Mouse (Mus musculus) limb, embryonic 11.5 days (tissue): Measurements from ENCODE around the gene Pnmal2. TPM values are rescaled to one million over a fixed set of nuclear protein-coding genes. Genes with fewer than 3 reads are reported as not detected.

Experiments used
- ATAC-seq: fragments of 200-750 bp; cut with Nextera tagmentation; 2 replicates; pipeline ENCODE4 v1.8.0; 2017; ENCODE audit warnings: low read depth; ENCODE audit not compliant: insufficient number of reproducible peaks, low FRiP score, low TSS enrichment
- DNase-seq: peaks from one replicate; pipeline ENCODE4 v3.0.0-alpha.2; 2015; ENCODE audit warnings: low spot score
- H3K27ac ChIP-seq: fragments of 300-500 bp; sonication (generic); replicated peaks from 2 replicates; pipeline ENCODE4 v1.5.1; 2014; ENCODE audit warnings: low read depth, mild to moderate bottlenecking, low read length
- H3K27me3 ChIP-seq: fragments of 300-500 bp; sonication (generic); 2 replicates; pipeline ENCODE4 v1.6.1; 2014; ENCODE audit warnings: mild to moderate bottlenecking, low read length, mixed read lengths; ENCODE audit not compliant: control insufficient read depth, insufficient read depth
- H3K36me3 ChIP-seq: fragments of 300-500 bp; sonication (generic); 2 replicates; pipeline ENCODE4 v1.6.1; 2014; ENCODE audit warnings: mild to moderate bottlenecking, low read length, moderate library complexity, mixed read lengths; ENCODE audit not compliant: control insufficient read depth, insufficient read depth
- H3K4me1 ChIP-seq: fragments of 300-500 bp; sonication (generic); 2 replicates; pipeline ENCODE4 v1.6.1; 2014; ENCODE audit warnings: low read length, mixed read lengths; ENCODE audit not compliant: control insufficient read depth, insufficient read depth
- H3K4me2 ChIP-seq: fragments of 300-500 bp; sonication (generic); 2 replicates; pipeline ENCODE4 v1.6.1; 2014; ENCODE audit warnings: low read depth, mild to moderate bottlenecking, moderate library complexity; ENCODE audit not compliant: severe bottlenecking
- H3K4me3 ChIP-seq: fragments of 300-500 bp; sonication (generic); 2 replicates; pipeline ENCODE4 v1.5.1; 2014; ENCODE audit warnings: low read depth, low read length
- H3K9ac ChIP-seq: fragments of 300-500 bp; sonication (generic); 2 replicates; pipeline ENCODE4 v1.6.1; 2014; ENCODE audit warnings: mild to moderate bottlenecking, low read length
- H3K9me3 ChIP-seq: fragments of 300-500 bp; sonication (generic); 2 replicates; pipeline ENCODE4 v1.6.1; 2016; ENCODE audit warnings: low read length; ENCODE audit not compliant: control insufficient read depth
- WGBS: fragments of 180-500 bp; shearing (Covaris S2); extraction: QIAGEN DNeasy Blood & Tissue Kit; methylation state at CpG from one replicate; pipeline ENCODE4 v1.1.7; 2014; 5-methylcytosine and 5-hydroxymethylcytosine counted together
- polyA plus RNA-seq: library from polyadenylated mRNA; unstranded; fragments of >200 nt; fragmentation: Nextera tagmentation; extraction: Ambion mirVana; gene quantifications from 2 replicates; pipeline ENCODE4 v1.2.1, GENCODE M21; 2014

The Pnmal2 gene
- polyA plus RNA-seq, 1 experiment from 2014 or later, result 4.8 TPM

DNA sequence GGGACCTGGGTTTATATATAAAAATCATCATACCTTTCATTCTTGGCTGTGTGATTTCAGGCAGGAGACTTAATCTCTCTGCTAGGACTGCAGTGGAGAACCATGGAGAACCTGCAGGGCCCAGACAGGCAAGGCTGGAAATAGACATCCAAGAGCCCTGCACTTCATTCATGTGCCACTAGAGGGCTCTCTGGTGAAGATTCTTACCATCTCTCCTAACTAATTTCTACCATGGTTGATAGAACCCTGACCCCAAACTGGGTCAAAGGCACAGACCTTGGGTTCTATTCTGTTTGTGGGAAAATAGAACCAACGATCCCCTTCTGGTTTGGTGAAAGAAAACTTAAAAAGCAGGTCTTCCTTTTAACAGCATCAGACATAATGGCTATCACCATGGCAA lies 13.6 kb upstream of the Pnmal2 start:
- Histone ChIP-seq H3K27me3 (no peaks in the 10 kb centered on the region), H3K4me1 (no peaks in the 10 kb centered on the region), H3K4me3 (no peak overlapping the region), H3K4me2 (no peak overlapping the region), H3K9me3 (no peaks in the 10 kb centered on the region), H3K36me3 (no peaks in the 10 kb centered on the region), H3K9ac (no peak overlapping the region), H3K27ac (no peak overlapping the region)
- WGBS, result 13% methylated on average over 1 of the region's 1 CpGs
- ATAC-seq (no peak), DNase-seq (peak; percentile 84)

DNA sequence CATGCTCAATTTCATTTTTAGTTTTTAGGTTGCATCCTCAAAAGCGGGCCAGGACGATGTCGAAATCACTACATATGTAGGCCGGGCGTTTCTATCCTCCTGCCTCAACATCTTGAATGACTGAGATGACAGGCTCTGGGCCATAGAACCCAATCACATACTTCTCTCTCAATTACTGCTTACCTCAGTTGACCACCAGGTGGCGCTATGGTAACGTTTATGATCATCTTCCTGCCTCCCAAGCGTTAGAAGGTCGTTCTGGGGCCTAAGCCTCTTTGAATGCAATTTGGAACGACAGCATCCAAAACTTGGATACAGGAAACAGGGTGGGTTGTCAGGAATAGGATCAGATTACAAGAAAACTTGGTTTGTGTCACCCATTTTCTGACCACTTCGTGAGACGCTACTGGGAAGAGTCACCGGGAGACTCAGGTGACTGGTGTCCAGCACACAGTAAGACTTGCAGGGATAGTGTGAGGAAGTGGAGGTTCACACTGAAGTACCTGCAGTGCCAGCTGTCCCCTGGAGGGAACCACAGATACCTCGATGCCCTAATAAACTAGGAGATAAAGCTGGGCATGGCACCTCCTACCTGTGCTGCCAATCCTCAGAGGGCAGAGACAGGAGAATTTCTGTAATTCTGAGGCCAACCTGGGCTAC lies 12.4 kb upstream of the Pnmal2 start:
- H3K4me3 ChIP-seq, result no peak overlapping the region
- no peak overlapping the region for H3K4me2 ChIP-seq
- no peak overlapping the region for H3K27ac ChIP-seq
- H3K27me3 ChIP-seq, result no peaks in the 10 kb centered on the region
- ATAC-seq (0 out of 2 replicates have a peak, but pooled peaks have one; percentile 58), DNase-seq (peak; percentile 92)
- H3K9ac ChIP-seq, result no peak overlapping the region
- H3K4me1 ChIP-seq, result no peaks in the 10 kb centered on the region
- no peaks in the 10 kb centered on the region for H3K9me3 ChIP-seq
- no peaks in the 10 kb centered on the region for H3K36me3 ChIP-seq
- 20% methylated on average over 14 of the region's 14 CpGs for WGBS

DNA sequence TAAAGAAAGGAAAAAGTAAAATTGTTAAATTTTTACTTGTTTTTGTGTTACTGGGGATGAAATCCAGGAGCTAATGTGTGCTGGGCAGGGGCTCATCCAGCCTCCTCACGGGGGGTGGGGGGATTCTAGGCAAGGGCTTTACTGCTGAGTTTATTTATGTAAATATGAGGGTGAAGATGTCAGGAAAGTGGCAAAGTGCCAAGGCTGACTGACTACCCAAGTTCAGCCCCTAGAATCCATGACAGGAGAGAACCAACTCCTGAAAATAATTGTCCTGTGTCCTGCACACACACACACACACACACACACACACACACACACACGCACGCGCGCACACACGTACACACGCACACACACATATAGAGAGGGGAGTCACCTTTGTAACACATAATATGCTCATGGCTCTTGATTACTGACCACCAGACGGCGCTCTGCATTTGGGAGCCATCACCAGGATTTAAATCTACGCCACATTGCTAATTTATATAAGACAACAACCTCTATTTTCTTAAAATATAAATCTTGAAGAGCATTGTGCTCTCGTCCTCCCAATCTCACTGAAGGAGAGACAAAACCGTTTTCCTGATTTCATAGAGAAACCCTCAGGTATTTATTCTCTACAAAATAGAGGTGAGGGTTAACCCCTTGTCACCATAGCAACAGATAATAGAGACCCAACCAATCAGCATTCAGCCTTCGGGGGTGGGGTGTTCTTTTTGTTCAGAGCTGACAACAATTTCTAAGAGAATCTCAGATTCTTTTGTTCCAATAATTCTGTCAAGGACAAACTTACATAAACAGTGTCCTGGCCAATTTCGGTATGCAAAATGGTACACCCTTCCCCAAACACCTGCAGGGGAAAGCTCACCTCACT lies 11.5 kb upstream of the Pnmal2 start:
- no peak overlapping the region for H3K27ac ChIP-seq
- peak; percentile 64 for DNase-seq
- H3K4me2 ChIP-seq, result no peak overlapping the region
- H3K4me3 ChIP-seq, result no peak overlapping the region
- 46% methylated on average over 14 of the region's 14 CpGs for WGBS
- no peak overlapping the region for H3K9ac ChIP-seq
- H3K27me3 ChIP-seq, result no peaks in the 10 kb centered on the region
- no peaks in the 10 kb centered on the region for H3K9me3 ChIP-seq
- ATAC-seq, result no peak
- H3K4me1 ChIP-seq, result no peaks in the 10 kb centered on the region
- no peaks in the 10 kb centered on the region for H3K36me3 ChIP-seq

DNA sequence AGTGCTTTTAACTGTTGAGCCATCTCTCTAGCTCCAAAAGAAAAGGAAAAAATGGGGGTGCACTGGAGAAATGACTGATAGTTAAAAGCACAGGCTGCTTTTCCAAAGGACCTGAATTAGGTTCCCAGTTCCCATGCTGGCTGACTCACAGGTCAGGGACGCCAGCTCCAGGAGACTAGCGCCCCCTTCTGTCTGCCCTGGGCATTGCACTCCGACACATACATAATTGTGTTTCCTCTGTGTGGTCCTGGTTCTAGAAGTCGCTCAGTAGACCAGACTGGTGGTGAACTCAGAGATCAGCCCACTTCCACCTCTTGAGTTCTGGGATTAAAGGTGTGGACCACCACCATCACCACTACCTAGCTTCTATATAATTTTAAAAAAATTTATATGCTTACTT lies 7.2 kb upstream of the Pnmal2 start:
- Histone ChIP-seq H3K4me3 (no peak overlapping the region), H3K4me2 (no peak overlapping the region), H3K9ac (no peak overlapping the region), H3K36me3 (no peaks in the 10 kb centered on the region), H3K4me1 (0 out of 2 replicates have a peak, but pooled peaks cover 5% of the 10 kb centered on the region), H3K27ac (no peak overlapping the region), H3K27me3 (no peaks in the 10 kb centered on the region), H3K9me3 (no peaks in the 10 kb centered on the region)
- WGBS, result 43% methylated on average over 4 of the region's 4 CpGs
- DNase-seq, result peak; percentile 47
- ATAC-seq, result no peak

DNA sequence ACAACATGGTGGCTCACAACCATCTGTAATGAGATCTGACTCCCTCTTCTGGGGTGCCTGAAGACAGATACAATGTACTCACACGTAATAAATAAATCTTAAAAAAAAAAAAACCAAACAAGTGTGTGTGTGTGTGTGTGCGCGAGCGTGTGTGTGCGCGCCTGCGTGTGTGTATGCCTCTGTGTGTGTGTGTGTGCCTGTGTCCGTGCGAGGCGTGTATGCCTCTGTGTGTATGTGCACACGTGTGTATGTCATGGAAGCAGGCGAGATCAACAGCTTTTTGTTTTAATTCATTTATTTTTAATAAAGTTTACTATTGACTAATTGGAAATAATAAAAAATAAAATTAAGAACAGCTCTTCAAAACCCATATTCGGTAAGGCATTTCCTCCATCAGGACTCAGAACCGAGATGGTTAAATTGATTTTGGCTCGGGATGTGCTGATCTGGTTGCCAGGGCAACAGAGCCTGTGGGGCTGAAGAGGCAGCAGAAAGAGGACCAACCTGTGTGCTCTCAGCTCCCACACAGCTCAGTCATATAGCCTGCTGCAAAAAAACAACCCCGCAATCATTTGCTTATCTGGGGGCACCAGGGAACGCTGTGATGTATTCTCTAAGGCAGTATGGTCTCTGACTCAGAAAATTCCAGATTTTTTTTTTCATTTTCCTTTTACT lies 6.2 kb upstream of the Pnmal2 start:
- no peaks in the 10 kb centered on the region for H3K9me3 ChIP-seq
- H3K9ac ChIP-seq, result no peak overlapping the region
- H3K27ac ChIP-seq, result no peak overlapping the region
- no peak for DNase-seq
- 76% methylated on average over 17 of the region's 17 CpGs for WGBS
- H3K4me1 ChIP-seq, result 0 out of 2 replicates have a peak, but pooled peaks cover 5% of the 10 kb centered on the region
- H3K27me3 ChIP-seq, result no peaks in the 10 kb centered on the region
- no peak overlapping the region for H3K4me2 ChIP-seq
- H3K4me3 ChIP-seq, result no peak overlapping the region
- no peak for ATAC-seq
- H3K36me3 ChIP-seq, result no peaks in the 10 kb centered on the region

DNA sequence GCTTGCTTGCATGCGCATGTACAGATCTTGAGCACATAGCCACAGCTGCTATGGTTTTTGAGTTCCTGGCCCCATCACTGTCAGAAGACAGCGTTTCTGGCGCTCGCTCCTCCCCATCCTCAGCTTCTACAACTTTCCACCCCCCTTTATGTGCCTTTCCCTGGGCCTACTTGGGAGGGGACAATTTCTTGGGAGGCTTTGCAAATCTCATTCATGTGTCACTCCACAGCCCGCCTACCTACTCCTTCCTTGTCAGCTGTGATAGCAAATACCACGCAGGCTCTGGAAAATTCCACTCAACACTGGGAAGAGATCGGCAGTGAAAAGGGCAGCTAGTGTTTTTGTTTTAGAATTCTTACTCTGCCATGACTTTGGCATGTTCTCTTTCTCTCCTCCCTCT lies 4.2 kb upstream of the Pnmal2 start:
- 64% methylated on average over 7 of the region's 7 CpGs for WGBS
- H3K4me2 ChIP-seq, result no peak overlapping the region
- no peak overlapping the region for H3K9ac ChIP-seq
- DNase-seq (no peak), ATAC-seq (no peak)
- peaks cover 15% of the 10 kb centered on the region for H3K4me1 ChIP-seq
- no peaks in the 10 kb centered on the region for H3K36me3 ChIP-seq
- no peak overlapping the region for H3K27ac ChIP-seq
- peaks cover 5% of the 10 kb centered on the region for H3K27me3 ChIP-seq
- H3K9me3 ChIP-seq, result no peaks in the 10 kb centered on the region
- no peak overlapping the region for H3K4me3 ChIP-seq

DNA sequence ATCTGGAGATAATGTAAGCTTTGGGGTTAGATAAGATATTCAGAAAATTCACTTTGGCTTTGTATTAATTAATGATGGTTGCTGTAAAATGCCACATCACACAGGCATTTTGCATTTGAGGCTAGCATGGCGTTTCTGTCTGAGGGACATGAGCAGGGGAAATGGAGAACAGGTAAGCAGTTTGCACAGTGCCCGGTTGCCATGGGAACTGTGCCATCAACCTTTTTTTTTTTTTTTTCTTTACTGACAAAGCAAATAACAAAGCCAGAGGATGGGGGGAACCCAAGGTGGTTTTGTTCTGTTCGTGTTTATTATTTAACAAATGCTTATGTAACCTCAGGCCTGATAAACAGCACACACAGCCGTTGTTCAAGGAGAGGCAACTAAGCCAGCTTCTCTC lies 1.6 kb upstream of the Pnmal2 start:
- DNase-seq (no peak), ATAC-seq (no peak)
- Histone ChIP-seq H3K9ac (no peak overlapping the region), H3K4me3 (no peak overlapping the region), H3K27ac (no peak overlapping the region), H3K4me2 (no peak overlapping the region), H3K36me3 (no peaks in the 10 kb centered on the region), H3K27me3 (peaks cover 31% of the 10 kb centered on the region), H3K4me1 (peaks cover 36% of the 10 kb centered on the region), H3K9me3 (no peaks in the 10 kb centered on the region)
- WGBS, result 67% methylated on average over 4 of the region's 4 CpGs

DNA sequence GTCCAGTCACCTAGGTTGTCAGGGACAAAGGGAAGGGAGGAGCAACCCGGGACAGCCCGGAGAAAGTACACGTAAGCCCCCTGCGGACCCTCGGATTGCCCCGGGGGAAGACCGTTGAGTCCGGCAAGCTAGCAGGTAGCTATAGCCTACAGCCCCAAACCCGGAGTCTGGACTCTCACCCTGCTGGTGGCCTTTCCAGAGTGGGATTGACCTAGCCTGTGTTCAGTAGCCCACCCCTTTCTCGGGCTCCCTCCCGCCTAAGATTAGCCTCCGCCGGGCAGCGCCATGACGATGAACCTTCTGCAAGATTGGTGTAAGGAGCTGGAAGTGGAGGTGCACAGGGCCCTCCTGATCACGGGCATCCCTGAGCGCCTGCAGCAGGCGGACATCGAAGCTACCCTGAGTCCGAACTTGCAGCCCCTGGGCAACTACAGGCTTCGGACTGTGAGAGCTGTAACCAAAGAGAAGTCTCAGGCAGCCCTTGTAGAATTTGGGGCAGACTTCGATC lies 380 bp downstream of the Pnmal2 start:
- Histone ChIP-seq H3K4me1 (peaks cover 39% of the 10 kb centered on the region), H3K9ac (peak overlapping the region; percentile 79), H3K36me3 (no peaks in the 10 kb centered on the region), H3K9me3 (no peaks in the 10 kb centered on the region), H3K4me3 (peak overlapping the region; percentile 61), H3K27ac (no peak overlapping the region), H3K4me2 (peak overlapping the region; percentile 87), H3K27me3 (peaks cover 50% of the 10 kb centered on the region)
- ATAC-seq, result peak; percentile 36; the same call in 1 of the 2 replicates
- no peak for DNase-seq
- WGBS, result 1% methylated on average over 22 of the region's 22 CpGs
